Mouse (Mus musculus) stomach, postnatal 0 days (tissue): ENCODE results near the gene Zfp467.

Experiments
- CTCF ChIP-seq: IDR thresholded peaks from 2 replicates; pipeline ENCODE4 v1.5.1; 2016; ENCODE audit warnings: antibody characterized with exemption, low read depth, mild to moderate bottlenecking, moderate library complexity
- EP300 ChIP-seq: optimal IDR thresholded peaks from 2 replicates; pipeline ENCODE3; 2016; ENCODE audit warnings: antibody characterized with exemption

GRCm38 (mm10) chr6:48482501-48482900 lies 36.9 kb upstream of the Zfp467 start:
- TF ChIP-seq CTCF (no peak), EP300 (no peak)
